Mouse (Mus musculus): ENCODE data around the gene Ppm1l.
"Not testable (repeated sequence)": the region's sequence is repeated elsewhere in the genome, so short reads cannot be mapped to it uniquely, and the experiment has no call there.

Ppm1l gene

DNA sequence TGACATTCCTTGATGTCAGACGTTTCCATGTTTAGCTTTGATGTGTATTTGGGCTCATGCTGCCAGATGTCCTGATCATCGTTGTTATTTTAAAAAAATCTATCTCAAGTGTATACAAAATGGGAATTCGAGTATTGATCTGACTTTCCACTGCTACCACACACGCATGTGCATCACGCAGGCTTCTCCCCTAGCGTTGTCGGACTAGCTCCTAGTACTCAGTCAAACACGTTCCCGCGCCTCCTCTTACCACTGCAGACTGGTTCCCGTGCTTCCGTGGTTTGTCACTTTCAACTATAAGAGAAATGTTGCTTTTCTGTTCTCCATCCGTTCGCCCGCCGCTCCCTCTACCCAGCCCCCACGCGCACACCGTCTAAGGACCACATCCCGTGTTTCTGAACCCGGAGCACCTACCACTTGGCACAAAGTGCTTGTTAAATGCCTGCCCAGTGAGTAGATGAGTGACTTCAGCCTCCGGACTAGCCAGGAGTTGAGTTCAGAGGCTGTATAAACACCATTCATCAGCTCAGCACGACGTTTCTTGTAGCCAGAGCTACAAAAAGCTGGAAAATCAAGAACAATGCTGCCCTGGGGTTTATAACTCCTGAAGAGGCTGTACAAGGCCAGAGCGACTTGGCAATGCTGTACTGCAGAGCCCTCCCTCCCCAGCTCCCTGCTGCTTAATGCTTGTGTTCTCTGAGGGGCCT, 219.4 kb downstream of the Ppm1l start:
- no peak for DNase-seq (ENCODE audit: low spot score in 2 of 2)

DNA sequence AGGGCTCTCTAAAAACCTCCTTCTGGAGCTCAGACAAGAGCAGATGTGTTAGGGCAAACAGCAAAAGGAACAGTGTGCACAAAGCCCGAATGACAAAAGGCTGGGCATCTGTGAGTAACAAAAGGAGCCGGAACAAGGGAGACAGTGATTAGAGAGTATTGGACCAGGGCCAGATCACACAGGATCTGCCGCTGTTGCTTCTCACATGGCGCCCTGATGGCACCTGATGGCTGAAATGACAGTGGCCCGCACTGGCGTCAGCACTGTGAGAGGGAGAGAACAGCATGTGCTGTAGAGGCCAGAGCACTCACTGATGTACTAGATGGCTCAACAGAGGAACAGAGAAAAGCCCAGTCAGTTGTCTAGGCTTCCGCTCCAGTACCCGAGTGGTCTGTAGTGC, 226.3 kb downstream of the Ppm1l start:
- peak; percentile 51 to 61 for DNase-seq (ENCODE audit: low spot score in 2 of 2)

GRCm38 (mm10) chr3:69543730-69544129, 227.1 kb downstream of the Ppm1l start:
- DNase-seq (ENCODE audit: low spot score in 2 of 2) = no peak

DNA sequence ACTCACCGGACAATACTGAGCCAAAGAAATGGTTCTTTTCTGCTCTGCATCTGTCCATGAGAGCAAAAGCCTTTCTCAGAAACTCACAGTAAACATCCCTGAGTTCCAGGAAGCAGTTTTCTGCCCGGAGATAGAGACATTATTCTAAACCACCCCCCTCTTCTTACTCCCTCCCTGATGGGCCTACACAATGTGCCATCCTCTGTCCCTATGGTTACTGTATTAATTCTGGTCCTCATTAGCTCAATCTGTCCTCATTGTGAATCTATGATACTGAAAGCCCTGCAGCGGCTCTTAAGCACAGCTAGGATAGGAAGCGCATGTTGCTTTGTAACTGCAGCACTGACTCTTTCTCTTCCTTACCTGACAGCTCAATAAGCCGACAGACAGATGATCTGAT, 228.4 kb downstream of the Ppm1l start:
- DNase-seq (ENCODE audit: low spot score in 2 of 2) = no peak

DNA sequence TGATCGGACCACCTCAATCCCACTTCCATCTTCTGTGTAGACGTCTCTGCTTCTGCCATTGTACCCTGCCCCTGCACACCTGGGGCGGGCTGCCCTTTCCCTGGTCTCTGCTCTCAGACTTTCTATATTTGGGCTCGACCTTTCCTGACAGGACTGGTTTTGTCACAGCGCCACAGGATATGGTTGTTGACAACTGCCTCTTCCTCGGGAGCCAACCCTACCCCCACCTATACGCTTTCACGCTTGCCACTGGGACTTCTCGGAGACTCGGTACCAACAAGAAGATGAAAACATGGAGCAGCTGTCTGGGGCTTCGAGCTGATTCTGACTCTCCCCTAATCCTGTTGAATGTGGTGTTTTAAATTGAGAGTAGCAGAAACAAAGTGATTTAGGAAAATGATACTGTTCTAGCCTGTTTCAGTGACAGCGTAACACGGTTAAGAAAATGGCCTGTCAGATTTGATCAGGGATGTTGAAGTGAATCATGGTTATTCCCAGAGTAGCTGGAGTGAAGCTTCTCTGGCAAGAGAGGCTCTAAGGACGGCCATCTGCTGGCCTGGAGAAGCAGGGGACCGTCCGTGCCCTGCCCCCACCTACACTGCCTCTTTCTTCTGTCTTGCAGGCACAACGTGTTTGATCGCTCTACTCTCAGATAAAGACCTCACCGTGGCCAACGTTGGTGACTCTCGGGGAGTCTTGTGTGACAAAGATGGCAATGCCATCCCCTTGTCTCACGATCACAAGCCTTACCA, 232.2 kb downstream of the Ppm1l start:
- no peak for DNase-seq (ENCODE audit: low spot score in 2 of 2)

DNA sequence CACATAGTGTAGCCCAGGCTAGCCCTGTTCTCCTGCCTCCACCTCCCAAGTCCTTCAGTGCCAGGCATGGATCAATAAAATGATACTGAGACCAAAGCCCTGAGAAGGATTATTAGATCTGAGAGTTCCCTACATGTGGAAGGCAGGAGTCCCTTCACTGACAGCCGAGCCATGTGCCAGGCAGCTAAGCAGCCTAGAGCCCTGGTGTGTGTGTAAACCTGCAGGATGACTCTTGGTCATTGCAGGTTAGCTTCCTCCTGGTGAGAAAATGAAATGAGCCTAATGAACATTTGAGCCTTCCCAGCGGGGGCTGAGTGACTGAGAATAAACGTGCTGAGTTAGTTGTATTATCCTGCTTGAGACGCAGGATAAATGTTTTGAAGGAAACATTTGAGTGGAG, 232.9 kb downstream of the Ppm1l start:
- no peak for DNase-seq (ENCODE audit: low spot score in 2 of 2)

- no peak for DNase-seq (ENCODE audit: low spot score in 2 of 2)
Measured at GRCm38 (mm10) chr3:69555511-69555910, 238.8 kb downstream of the Ppm1l start.

DNA sequence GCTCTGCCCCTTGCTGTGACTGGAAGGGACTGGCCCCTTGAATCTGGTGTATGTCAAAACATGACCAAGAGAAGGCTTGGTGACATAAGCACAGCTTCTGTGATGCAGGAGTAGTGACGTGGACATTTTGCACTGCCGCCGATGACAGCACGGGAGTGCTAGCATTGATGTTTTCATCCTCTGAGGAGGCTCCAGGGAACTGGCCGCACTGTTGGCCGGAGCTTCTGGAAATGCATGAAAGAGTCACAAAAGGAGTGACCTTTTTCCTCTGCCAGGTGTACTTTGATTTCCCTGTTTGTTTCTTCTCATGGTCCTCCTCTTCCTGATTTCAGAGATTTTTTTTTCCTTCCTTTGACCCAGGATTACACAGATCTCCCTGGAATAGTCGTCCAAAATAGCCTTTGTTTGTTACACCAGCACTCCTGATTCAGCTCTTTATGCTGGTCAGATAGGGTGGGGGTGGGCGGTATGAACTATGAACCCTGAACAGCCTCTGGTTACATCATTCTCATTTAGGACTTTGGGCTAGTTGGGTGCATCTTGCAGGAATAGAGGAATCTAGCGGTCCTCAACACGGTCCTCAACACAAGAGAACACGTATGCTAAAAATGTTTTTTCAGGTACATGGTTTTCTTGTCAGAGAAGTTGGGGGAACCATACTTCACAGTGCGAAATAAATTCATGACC, 239.6 kb downstream of the Ppm1l start:
- DNase-seq (ENCODE audit: low spot score in 2 of 2) = no peak

GRCm38 (mm10) chr3:69559316-69559974, 242.8 kb downstream of the Ppm1l start:
- no peak for DNase-seq (ENCODE audit: low spot score in 2 of 2)

- no peak for DNase-seq (ENCODE audit: low spot score in 2 of 2)
Measured at GRCm38 (mm10) chr3:69559975-69560330, 243.3 kb downstream of the Ppm1l start.

DNA sequence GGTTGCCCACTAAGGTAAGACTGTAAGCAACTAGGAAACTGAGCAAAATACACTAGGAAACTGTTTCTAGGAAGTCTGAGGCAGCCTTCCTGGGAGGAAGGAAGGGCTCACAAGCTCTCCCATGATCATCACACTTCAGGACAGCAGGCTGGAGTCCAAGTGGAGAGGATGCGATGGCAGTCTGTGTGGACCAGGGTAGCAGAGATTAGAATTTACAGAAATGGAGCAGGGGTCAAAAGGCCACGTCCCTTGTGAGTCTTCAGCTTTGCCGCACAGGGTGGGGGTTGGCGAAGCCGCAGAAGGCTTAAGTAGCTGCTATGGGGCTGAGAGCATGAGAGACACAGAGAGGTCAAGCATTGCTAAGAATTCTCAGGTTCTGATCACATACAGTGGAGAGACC, 245.0 kb downstream of the Ppm1l start:
- DNase-seq (ENCODE audit: low spot score in 2 of 2) = no peak

- DNase-seq (ENCODE audit: low spot score in 2 of 2) = no peak
Measured at GRCm38 (mm10) chr3:69563406-69563805, 246.7 kb downstream of the Ppm1l start.

DNA sequence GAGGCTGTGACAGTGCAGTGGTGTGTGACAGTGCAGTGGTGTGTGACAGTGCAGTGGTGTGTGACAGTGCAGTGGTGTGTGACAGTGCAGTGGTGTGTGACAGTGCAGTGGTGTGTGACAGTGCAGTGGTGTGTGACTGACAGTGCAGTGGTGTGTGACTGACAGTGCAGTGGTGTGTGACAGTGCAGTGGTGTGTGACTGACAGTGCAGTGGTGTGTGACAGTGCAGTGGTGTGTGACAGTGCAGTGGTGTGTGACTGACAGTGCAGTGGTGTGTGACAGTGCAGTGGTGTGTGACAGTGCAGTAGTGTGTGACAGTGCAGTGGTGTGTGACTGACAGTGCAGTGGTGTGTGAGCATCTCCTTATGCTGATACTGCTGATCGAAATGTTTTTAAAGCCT, 248.9 kb downstream of the Ppm1l start:
- not testable (repeated sequence) for DNase-seq (ENCODE audit: low spot score in 2 of 2)

- no peak for DNase-seq (ENCODE audit: low spot score in 2 of 2)
Measured at GRCm38 (mm10) chr3:69572561-69572960, 255.9 kb downstream of the Ppm1l start.

DNA sequence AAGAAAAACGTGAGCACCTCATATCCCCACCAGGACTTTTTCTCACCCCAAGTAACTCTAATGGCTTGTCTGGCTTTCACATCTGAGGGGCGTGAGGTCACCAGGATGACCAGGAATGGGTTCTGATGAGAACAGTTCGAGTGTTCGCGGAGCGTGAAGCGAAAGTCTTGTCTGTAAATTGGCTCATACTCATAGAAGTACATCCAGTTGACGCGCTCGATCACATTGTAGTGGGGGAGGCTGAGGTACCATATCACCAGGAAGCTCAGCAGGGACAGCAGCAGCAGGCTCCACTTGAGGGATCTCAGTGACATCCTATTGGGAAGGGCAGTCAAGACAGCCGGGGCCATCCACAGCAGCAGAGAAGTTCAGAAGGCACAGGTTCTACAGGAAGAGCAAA, 258.9 kb downstream of the Ppm1l start:
- DNase-seq (ENCODE audit: low spot score in 2 of 2) = no peak

GRCm38 (mm10) chr3:69576715-69577114, 260.1 kb downstream of the Ppm1l start:
- DNase-seq (ENCODE audit: low spot score in 2 of 2) = no peak

DNA sequence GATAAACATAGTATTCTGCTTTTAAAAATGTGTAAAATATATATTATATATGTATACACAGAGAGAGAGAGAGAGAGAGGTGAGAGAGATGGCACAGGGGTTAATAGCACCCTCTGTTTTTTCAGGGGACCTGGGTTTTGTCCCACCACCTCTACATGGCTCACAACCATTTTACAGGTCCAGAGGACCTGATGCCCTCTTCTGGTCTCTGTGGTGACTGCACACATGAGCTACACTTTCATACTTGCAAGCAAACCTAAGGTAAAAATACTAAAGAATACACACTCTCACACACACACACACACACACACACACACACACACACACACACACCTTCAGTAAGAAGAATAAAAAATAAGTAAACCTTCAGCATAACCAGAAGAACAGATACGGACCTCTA, 262.1 kb downstream of the Ppm1l start:
- DNase-seq (ENCODE audit: low spot score in 2 of 2) = no peak

DNA sequence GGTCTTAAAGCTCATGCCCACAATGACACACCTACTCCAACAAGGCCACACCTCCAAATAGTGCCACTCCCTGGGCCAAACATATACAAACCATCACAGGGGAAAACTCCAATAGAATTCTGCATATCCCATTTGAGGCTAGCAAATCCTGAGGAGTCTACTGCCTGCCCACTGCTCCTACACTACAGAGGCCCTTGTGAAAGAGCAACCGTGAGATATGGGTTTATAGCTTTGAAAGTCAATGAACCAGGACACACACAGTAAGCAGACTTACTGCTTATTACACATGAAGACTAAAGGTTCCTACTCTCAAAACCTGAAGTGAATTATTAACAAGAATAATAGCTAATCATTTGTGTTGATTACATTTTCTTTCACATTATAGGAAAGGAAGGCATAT, 267.1 kb downstream of the Ppm1l start:
- no peak for DNase-seq (ENCODE audit: low spot score in 2 of 2)

DNA sequence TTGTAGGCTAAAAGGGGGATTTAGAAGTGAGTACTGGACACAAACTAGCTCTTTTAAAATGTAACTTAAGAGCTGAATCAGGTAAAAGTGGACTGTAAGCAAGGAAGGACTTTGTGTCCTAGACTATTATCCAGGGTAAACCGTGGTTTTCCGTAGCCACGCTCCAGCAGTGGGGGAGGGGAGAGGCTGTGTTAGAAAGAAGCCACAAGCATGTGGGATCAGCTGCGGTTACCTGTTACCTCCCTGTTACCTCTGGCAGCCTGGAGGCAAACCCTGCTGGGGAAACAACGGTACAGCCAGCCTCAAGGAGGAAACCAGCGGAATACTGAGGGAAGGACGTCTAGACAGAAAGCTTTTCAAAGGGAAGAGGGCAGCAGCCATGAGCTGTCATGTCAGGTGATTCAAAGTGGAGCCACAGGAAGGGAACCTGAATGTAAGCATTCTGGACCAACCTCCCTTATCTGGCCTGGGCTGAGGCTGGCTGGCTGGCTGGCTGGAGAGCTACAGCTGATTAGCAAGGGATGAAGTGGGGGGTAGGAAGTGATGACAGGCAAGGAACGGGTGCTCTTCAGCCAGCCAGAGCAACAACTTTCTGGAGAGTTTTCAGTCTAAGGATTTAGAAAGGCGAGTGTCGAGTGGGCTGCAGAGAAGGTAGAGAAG, 271.6 kb downstream of the Ppm1l start:
- DNase-seq (ENCODE audit: low spot score in 2 of 2) = no peak

GRCm38 (mm10) chr3:69593426-69593825, 276.8 kb downstream of the Ppm1l start:
- no peak for DNase-seq (ENCODE audit: low spot score in 2 of 2)

- no peak for DNase-seq (ENCODE audit: low spot score in 2 of 2)
Measured at GRCm38 (mm10) chr3:69594071-69594470, 277.4 kb downstream of the Ppm1l start.

- no peak for DNase-seq (ENCODE audit: low spot score in 2 of 2)
Measured at GRCm38 (mm10) chr3:69596116-69596515, 279.5 kb downstream of the Ppm1l start.

All from left cerebral cortex, adult 9 months (tissue).